Mouse (Mus musculus): ENCODE measurements around the gene Smim8. TPM values are rescaled to one million over a fixed set of nuclear protein-coding genes. Genes with fewer than 3 reads are reported as not detected.

Gene Smim8
- 83.1 and 88.1 TPM in 2 replicates for polyA plus RNA-seq (2021; fragmentation: Nextera tagmentation)
- long read RNA-seq, experiment 1, transcript Smim8-205 (3 exons, 782 nt) = minor isoform, 7 of 31 reads
- long read RNA-seq, experiment 1, transcript Smim8-201 (3 exons, 786 nt) = major isoform, 18 of 31 reads
- long read RNA-seq, experiment 1, partial matches to known transcripts = 0 of 31 reads
- long read RNA-seq, experiment 1, other reads (novel, unspliced or antisense) = 4 of 31 reads
- long read RNA-seq, experiment 2, transcript Smim8-205 (3 exons, 782 nt) = minor isoform, 7 of 77 reads
- long read RNA-seq, experiment 2, transcript Smim8-201 (3 exons, 786 nt) = major isoform, 48 of 77 reads
- long read RNA-seq, experiment 2, partial matches to known transcripts = 16 of 77 reads
- long read RNA-seq, experiment 2, other reads (novel, unspliced or antisense) = 0 of 77 reads

GRCm38 (mm10) chr4:34777677-34778527, at the start of gene Smim8:
TSS of gene Smim8 (minus strand) at chr4:34778423.

GRCm38 (mm10) chr4:34756163-34756562, 22.1 kb downstream of the Smim8 start, which contains the start of gene Gm136:
TSS of gene Gm136 (minus strand) at chr4:34756263.

GRCm38 (mm10) chr4:34729851-34730341, 48.3 kb downstream of the Smim8 start, which contains the start of gene Cfap206:
TSS of gene Cfap206 (minus strand) at chr4:34730206.

Other genes with a start within 250 kb of the Smim8 start
- gene Akirin2, start 227.5 kb downstream of the Smim8 start, polyA plus RNA-seq (2021; fragmentation: Nextera tagmentation) = 14.2 and 80.5 TPM in 2 replicates
- gene Orc3, start 163.5 kb downstream of the Smim8 start, polyA plus RNA-seq (2021; fragmentation: Nextera tagmentation) = 28.7 and 32.6 TPM in 2 replicates
- 21.5 and 23.7 TPM in 2 replicates for gene Rars2, start 163.5 kb downstream of the Smim8 start, polyA plus RNA-seq (2021; fragmentation: Nextera tagmentation)
- gene Slc35a1, start 91.0 kb downstream of the Smim8 start, polyA plus RNA-seq (2021; fragmentation: Nextera tagmentation) = 21.6 and 29.6 TPM in 2 replicates
- 2.2 and 2.9 TPM in 2 replicates for gene Cfap206, start 48.2 kb downstream of the Smim8 start, polyA plus RNA-seq (2021; fragmentation: Nextera tagmentation)
- 0.21 TPM in 1 of 2 replicates, not detected in the other for gene Gm136, start 22.2 kb downstream of the Smim8 start, polyA plus RNA-seq (2021; fragmentation: Nextera tagmentation)
- gene Zfp292, start 104.5 kb upstream of the Smim8 start, polyA plus RNA-seq (2021; fragmentation: Nextera tagmentation) = 5.6 and 6.2 TPM in 2 replicates
- gene Cga, start 115.4 kb upstream of the Smim8 start, polyA plus RNA-seq (2021; fragmentation: Nextera tagmentation) = not detected in 2 replicates